Mouse (Mus musculus): ENCODE results near the gene Olfr1022. TPM values are rescaled to one million over a fixed set of nuclear protein-coding genes. Genes with fewer than 3 reads are reported as not detected.

Gene Olfr1022
- polyA plus RNA-seq (2016; fragmentation: Nextera tagmentation; extraction: Ambion mirVana): not detected in 2 replicates

DNA sequence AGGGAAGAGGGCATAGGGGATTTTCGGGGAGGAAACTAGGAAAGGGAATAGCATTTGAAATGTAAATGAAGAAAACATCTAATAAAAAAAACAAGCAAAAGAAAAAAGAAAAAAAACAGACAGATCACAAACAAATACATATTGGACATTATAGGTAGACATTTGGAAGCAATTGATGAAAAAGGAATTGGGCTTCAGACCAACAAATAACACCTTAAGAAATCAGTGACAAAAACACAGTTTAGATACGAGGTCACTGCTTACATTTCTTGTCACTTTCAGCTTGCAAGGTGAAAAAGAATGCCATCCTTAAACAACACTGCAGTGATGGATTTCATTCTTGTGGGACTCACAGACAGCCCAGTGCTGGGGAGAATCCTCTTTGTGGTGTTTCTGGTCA is at the start of gene Olfr1022:
Olfr1022 (plus strand) TSS at position 301 of the 400 bp plus-strand sequence.
- Histone ChIP-seq H3K4me1 (no peaks in the 10 kb centered on the region), H3K27ac (no peak within 1 kb of the TSS), H3K9me3 (no peaks in the 10 kb centered on the region), H3K27me3 (ENCODE audit: poor library complexity, severe bottlenecking) (no peaks in the 10 kb centered on the region), H3K36me3 (replicated peaks) (no peaks in the 10 kb centered on the region), H3K4me3 (no peak within 1 kb of the TSS)
- DNase-seq (ENCODE audit: extremely low spot score, low spot score): no peak
- WGBS: 72% methylated on average over 2 of the region's 2 CpGs

DNA sequence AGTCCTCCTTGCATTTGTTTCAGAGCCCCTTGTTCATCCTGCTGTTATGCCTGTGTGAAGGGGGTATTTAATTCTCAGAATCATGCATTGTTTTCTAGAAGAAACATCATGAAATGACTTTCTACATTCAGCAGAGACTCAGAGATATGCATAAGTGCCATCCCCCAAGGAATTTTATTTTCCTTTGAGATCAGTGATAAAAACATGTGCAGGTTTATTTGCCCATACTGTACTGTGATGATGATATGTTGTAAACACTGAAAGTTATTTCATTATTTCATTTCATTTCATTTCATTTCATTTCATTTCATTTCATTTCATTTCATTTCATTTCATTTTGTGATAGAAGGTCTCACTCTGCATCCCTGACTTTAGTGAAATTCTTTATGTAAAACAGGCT is 23.0 kb upstream of the Olfr1022 start, which contains the start of gene Olfr1019:
Olfr1019 (minus strand) TSS at position 101 of the 400 bp plus-strand sequence.
- Histone ChIP-seq H3K4me3 (no peak within 1 kb of the TSS), H3K36me3 (replicated peaks) (no peaks in the 10 kb centered on the region), H3K27me3 (ENCODE audit: poor library complexity, severe bottlenecking) (no peaks in the 10 kb centered on the region), H3K4me1 (no peaks in the 10 kb centered on the region), H3K27ac (no peak within 1 kb of the TSS), H3K9me3 (no peaks in the 10 kb centered on the region)
- no peak for DNase-seq (ENCODE audit: extremely low spot score, low spot score)

DNA sequence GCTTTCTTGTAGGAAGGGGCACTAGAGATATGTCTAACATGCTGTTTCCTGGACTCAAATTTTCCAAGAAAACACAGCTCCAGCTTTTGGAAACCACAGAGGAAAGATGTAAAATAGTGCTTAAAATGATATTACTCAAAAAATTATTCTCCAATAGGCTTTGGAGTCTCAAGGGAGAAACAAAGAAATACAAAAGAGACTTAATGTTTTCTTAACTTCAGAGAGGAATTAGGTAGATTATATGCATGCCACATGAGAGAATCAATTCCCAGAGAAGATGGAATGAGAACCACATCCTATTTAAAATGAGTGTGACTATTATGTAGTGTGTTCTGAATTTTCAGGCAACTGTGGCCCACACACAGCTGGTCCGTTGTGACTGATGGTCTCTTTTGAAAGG is 21.7 kb upstream of the Olfr1022 start, which contains the start of gene Olfr1020:
Olfr1020 (plus strand) TSS at position 301 of the 400 bp plus-strand sequence.
- no peak within 1 kb of the TSS for H3K4me3 ChIP-seq
- WGBS: 73% methylated on average over 1 of the region's 1 CpGs
- H3K36me3 ChIP-seq (replicated peaks): no peaks in the 10 kb centered on the region
- H3K27me3 ChIP-seq (ENCODE audit: poor library complexity, severe bottlenecking): no peaks in the 10 kb centered on the region
- H3K9me3 ChIP-seq: no peaks in the 10 kb centered on the region
- H3K27ac ChIP-seq: no peak within 1 kb of the TSS
- no peaks in the 10 kb centered on the region for H3K4me1 ChIP-seq
- no peak for DNase-seq (ENCODE audit: extremely low spot score, low spot score)

DNA sequence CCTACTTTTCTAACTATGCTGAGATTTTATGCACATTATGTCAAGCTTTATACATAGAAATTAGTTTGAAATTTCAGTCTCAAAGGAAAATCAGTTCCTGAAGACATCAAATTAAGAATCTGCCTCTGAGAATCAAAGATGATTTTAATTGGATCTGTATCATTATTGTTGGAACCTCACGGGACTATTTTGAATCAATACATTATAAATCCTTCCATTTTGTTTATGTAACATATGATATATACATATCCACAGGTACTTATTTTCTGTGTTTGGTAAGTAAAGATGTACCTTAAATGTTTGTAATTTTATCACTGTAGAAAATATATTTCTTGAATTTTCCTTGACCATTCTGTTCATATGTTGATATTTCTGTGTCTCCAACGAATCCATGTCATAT is 16.9 kb downstream of the Olfr1022 start, which contains the start of gene Olfr1023:
Olfr1023 (plus strand) TSS at position 301 of the 400 bp plus-strand sequence.
- Histone ChIP-seq H3K27me3 (ENCODE audit: poor library complexity, severe bottlenecking) (no peaks in the 10 kb centered on the region), H3K4me1 (no peaks in the 10 kb centered on the region), H3K4me3 (no peak within 1 kb of the TSS), H3K27ac (no peak within 1 kb of the TSS), H3K36me3 (replicated peaks) (no peaks in the 10 kb centered on the region), H3K9me3 (no peaks in the 10 kb centered on the region)
- no peak for DNase-seq (ENCODE audit: extremely low spot score, low spot score)
- WGBS: 76% methylated on average over 2 of the region's 2 CpGs

DNA sequence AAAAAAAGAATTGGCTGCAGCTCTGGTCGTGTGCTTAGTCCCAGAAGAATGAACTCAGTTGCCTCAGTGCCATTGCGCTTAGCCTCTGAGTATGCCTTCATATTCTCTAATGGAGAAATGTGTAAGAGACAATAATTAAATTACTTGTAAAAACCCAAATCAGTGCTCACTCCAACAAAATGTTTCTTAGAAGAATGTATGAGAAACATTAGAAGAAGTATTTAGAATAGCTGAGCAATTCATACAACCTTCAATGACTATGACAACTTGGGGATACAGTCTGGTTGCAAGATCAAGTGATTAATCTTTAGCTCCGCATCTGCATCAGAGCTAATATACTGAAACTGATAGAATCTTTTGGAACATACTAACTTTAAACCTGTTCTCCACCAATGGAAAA is 36.6 kb downstream of the Olfr1022 start, which contains the start of gene Olfr1024:
Olfr1024 (minus strand) TSS at position 101 of the 400 bp plus-strand sequence.
- no peak within 1 kb of the TSS for H3K27ac ChIP-seq
- 90% methylated on average over 3 of the region's 3 CpGs for WGBS
- no peaks in the 10 kb centered on the region for H3K4me1 ChIP-seq
- no peaks in the 10 kb centered on the region for H3K27me3 ChIP-seq (ENCODE audit: poor library complexity, severe bottlenecking)
- H3K4me3 ChIP-seq: no peak within 1 kb of the TSS
- H3K36me3 ChIP-seq (replicated peaks): no peaks in the 10 kb centered on the region
- no peak for DNase-seq (ENCODE audit: extremely low spot score, low spot score)
- no peaks in the 10 kb centered on the region for H3K9me3 ChIP-seq

DNA sequence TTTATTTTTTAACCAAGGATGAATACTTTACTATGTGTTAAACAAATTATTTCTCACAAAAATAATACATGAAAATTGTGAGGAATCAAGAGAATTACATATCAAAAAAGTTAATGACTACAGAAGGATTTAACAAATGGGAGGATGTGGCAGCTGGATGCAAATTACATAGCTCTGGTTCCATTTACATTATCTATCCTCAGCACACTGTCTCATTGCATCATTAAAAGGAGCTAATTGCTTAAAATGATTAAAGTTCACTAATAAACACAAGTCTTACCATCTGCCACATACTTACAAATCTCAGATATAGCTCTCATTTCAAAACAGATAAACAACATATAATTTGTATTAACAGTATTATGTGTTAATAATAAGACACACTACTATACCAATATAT is 44.8 kb downstream of the Olfr1022 start:
- Histone ChIP-seq H3K27me3 (ENCODE audit: poor library complexity, severe bottlenecking) (no peaks in the 10 kb centered on the region), H3K36me3 (replicated peaks) (no peaks in the 10 kb centered on the region), H3K9me3 (no peaks in the 10 kb centered on the region), H3K4me3 (no peak overlapping the region), H3K4me1 (no peaks in the 10 kb centered on the region), H3K27ac (no peak overlapping the region)
- no peak for DNase-seq (ENCODE audit: extremely low spot score, low spot score)

DNA sequence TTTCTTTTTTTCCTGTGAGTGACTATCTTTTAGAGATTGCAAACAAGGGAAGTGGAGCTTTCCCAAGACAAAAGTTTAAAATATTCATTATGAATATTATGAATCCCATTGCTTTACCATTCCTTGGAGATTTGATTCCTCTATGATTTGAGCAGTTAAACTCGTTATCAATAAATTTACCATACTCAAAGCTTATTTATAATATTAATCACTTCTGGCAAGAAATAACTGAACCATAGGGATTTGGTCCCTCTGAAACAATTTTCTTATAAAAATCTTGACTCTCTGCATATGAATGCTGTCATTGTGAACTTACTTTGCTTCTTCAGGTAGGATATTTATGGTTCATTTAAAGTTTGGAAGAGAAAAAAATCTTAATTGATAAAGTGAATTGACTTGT is 46.5 kb downstream of the Olfr1022 start, which contains the start of gene Olfr1025-ps1:
Olfr1025-ps1 (plus strand) TSS at position 301 of the 400 bp plus-strand sequence.
- 67% methylated on average over 1 of the region's 1 CpGs for WGBS
- DNase-seq (ENCODE audit: extremely low spot score, low spot score): no peak
- no peak within 1 kb of the TSS for H3K27ac ChIP-seq
- no peaks in the 10 kb centered on the region for H3K9me3 ChIP-seq
- no peaks in the 10 kb centered on the region for H3K36me3 ChIP-seq (replicated peaks)
- H3K4me3 ChIP-seq: no peak within 1 kb of the TSS
- no peaks in the 10 kb centered on the region for H3K27me3 ChIP-seq (ENCODE audit: poor library complexity, severe bottlenecking)
- no peaks in the 10 kb centered on the region for H3K4me1 ChIP-seq

Other genes starting within 250 kb of the Olfr1022 start
- not detected in 2 replicates for gene Olfr1002, start 217.9 kb upstream of the Olfr1022 start, polyA plus RNA-seq (2016; fragmentation: Nextera tagmentation; extraction: Ambion mirVana)
- gene Olfr154, start 204.1 kb upstream of the Olfr1022 start, polyA plus RNA-seq (2016; fragmentation: Nextera tagmentation; extraction: Ambion mirVana): not detected in 2 replicates
- not detected in 2 replicates for gene Olfr1006, start 189.8 kb upstream of the Olfr1022 start, polyA plus RNA-seq (2016; fragmentation: Nextera tagmentation; extraction: Ambion mirVana)
- not detected in 2 replicates for gene Olfr1008, start 179.2 kb upstream of the Olfr1022 start, polyA plus RNA-seq (2016; fragmentation: Nextera tagmentation; extraction: Ambion mirVana)
- not detected in 2 replicates for gene Olfr1009, start 153.2 kb upstream of the Olfr1022 start, polyA plus RNA-seq (2016; fragmentation: Nextera tagmentation; extraction: Ambion mirVana)
- not detected in 2 replicates for gene Olfr1012, start 105.8 kb upstream of the Olfr1022 start, polyA plus RNA-seq (2016; fragmentation: Nextera tagmentation; extraction: Ambion mirVana)
- not detected in 2 replicates for gene Olfr1013, start 101.5 kb upstream of the Olfr1022 start, polyA plus RNA-seq (2016; fragmentation: Nextera tagmentation; extraction: Ambion mirVana)
- gene Olfr1014, start 95.9 kb upstream of the Olfr1022 start, polyA plus RNA-seq (2016; fragmentation: Nextera tagmentation; extraction: Ambion mirVana): not detected in 2 replicates
- gene Olfr1015, start 86.6 kb upstream of the Olfr1022 start, polyA plus RNA-seq (2016; fragmentation: Nextera tagmentation; extraction: Ambion mirVana): not detected in 2 replicates
- gene Olfr1016, start 66.0 kb upstream of the Olfr1022 start, polyA plus RNA-seq (2016; fragmentation: Nextera tagmentation; extraction: Ambion mirVana): not detected in 2 replicates
- gene Olfr1018, start 50.1 kb upstream of the Olfr1022 start, polyA plus RNA-seq (2016; fragmentation: Nextera tagmentation; extraction: Ambion mirVana): not detected in 2 replicates
- gene Olfr1019, start 23.1 kb upstream of the Olfr1022 start, polyA plus RNA-seq (2016; fragmentation: Nextera tagmentation; extraction: Ambion mirVana): not detected in 2 replicates
- not detected in 2 replicates for gene Olfr1020, start 21.6 kb upstream of the Olfr1022 start, polyA plus RNA-seq (2016; fragmentation: Nextera tagmentation; extraction: Ambion mirVana)
- gene Olfr1023, start 17.0 kb downstream of the Olfr1022 start, polyA plus RNA-seq (2016; fragmentation: Nextera tagmentation; extraction: Ambion mirVana): not detected in 2 replicates
- not detected in 2 replicates for gene Olfr1024, start 36.5 kb downstream of the Olfr1022 start, polyA plus RNA-seq (2016; fragmentation: Nextera tagmentation; extraction: Ambion mirVana)
- not detected in 2 replicates for gene Olfr1025-ps1, start 46.6 kb downstream of the Olfr1022 start, polyA plus RNA-seq (2016; fragmentation: Nextera tagmentation; extraction: Ambion mirVana)
- not detected in 2 replicates for gene Olfr1026, start 53.0 kb downstream of the Olfr1022 start, polyA plus RNA-seq (2016; fragmentation: Nextera tagmentation; extraction: Ambion mirVana)
- not detected in 2 replicates for gene Olfr1028, start 81.8 kb downstream of the Olfr1022 start, polyA plus RNA-seq (2016; fragmentation: Nextera tagmentation; extraction: Ambion mirVana)
- gene Olfr1029, start 105.3 kb downstream of the Olfr1022 start, polyA plus RNA-seq (2016; fragmentation: Nextera tagmentation; extraction: Ambion mirVana): not detected in 2 replicates
- not detected in 2 replicates for gene Olfr1030, start 110.7 kb downstream of the Olfr1022 start, polyA plus RNA-seq (2016; fragmentation: Nextera tagmentation; extraction: Ambion mirVana)
- not detected in 2 replicates for gene Olfr1031, start 121.7 kb downstream of the Olfr1022 start, polyA plus RNA-seq (2016; fragmentation: Nextera tagmentation; extraction: Ambion mirVana)
- gene Olfr1032, start 136.9 kb downstream of the Olfr1022 start, polyA plus RNA-seq (2016; fragmentation: Nextera tagmentation; extraction: Ambion mirVana): not detected in 2 replicates
- not detected in 2 replicates for gene Olfr1033, start 152.0 kb downstream of the Olfr1022 start, polyA plus RNA-seq (2016; fragmentation: Nextera tagmentation; extraction: Ambion mirVana)
- gene Olfr1034, start 177.3 kb downstream of the Olfr1022 start, polyA plus RNA-seq (2016; fragmentation: Nextera tagmentation; extraction: Ambion mirVana): not detected in 2 replicates
- not detected in 2 replicates for gene Olfr1036, start 205.4 kb downstream of the Olfr1022 start, polyA plus RNA-seq (2016; fragmentation: Nextera tagmentation; extraction: Ambion mirVana)
- not detected in 2 replicates for gene Olfr1037, start 218.8 kb downstream of the Olfr1022 start, polyA plus RNA-seq (2016; fragmentation: Nextera tagmentation; extraction: Ambion mirVana)

All from forebrain, embryonic 10.5 days (tissue).